Mouse (Mus musculus) large intestine, adult 2 months (tissue): ENCODE measurements around the gene Dot1l. TPM values are rescaled to one million over a fixed set of nuclear protein-coding genes. Genes with fewer than 3 reads are reported as not detected.

Experiments used
- polyA plus RNA-seq: library from polyadenylated mRNA; depleted of rRNA; stranded (reverse); fragments of >200 nt; gene quantifications from 2 replicates; pipeline ENCODE4 v1.2.3, GENCODE M21; 2012; rRNA removed

The Dot1l gene
- polyA plus RNA-seq, 1 experiment, result 20.0 TPM

Other genes with a start within 250 kb of the Dot1l start
- gene Atp8b3, start 216.1 kb upstream of the Dot1l start, polyA plus RNA-seq, result 0.03 TPM in 1 of 2 replicates, not detected in the other
- 35.4 and 42.4 TPM in 2 replicates for gene Rexo1, start 193.6 kb upstream of the Dot1l start, polyA plus RNA-seq
- gene Klf16, start 177.9 kb upstream of the Dot1l start, polyA plus RNA-seq, result 12.6 and 12.8 TPM in 2 replicates
- gene Abhd17a, start 164.9 kb upstream of the Dot1l start, polyA plus RNA-seq, result 214 and 233 TPM in 2 replicates
- gene Scamp4, start 152.3 kb upstream of the Dot1l start, polyA plus RNA-seq, result 129 and 145 TPM in 2 replicates
- 11.8 and 14.6 TPM in 2 replicates for gene Adat3, start 152.3 kb upstream of the Dot1l start, polyA plus RNA-seq
- gene Gm49322, start 149.2 kb upstream of the Dot1l start, polyA plus RNA-seq, result 3.5 and 3.7 TPM in 2 replicates
- gene Csnk1g2, start 132.4 kb upstream of the Dot1l start, polyA plus RNA-seq, result 184 and 212 TPM in 2 replicates
- 49.0 and 56.2 TPM in 2 replicates for gene Btbd2, start 98.1 kb upstream of the Dot1l start, polyA plus RNA-seq
- gene Mknk2, start 77.1 kb upstream of the Dot1l start, polyA plus RNA-seq, result 112 and 121 TPM in 2 replicates
- gene Mob3a, start 53.2 kb upstream of the Dot1l start, polyA plus RNA-seq, result 39.2 and 40.8 TPM in 2 replicates
- gene Izumo4, start 53.0 kb upstream of the Dot1l start, polyA plus RNA-seq, result 22.8 and 30.0 TPM in 2 replicates
- 75.1 and 109 TPM in 2 replicates for gene Ap3d1, start 12.9 kb upstream of the Dot1l start, polyA plus RNA-seq
- gene Sf3a2, start 43.0 kb downstream of the Dot1l start, polyA plus RNA-seq, result 26.8 and 30.3 TPM in 2 replicates
- 50.7 and 54.0 TPM in 2 replicates for gene Plekhj1, start 43.4 kb downstream of the Dot1l start, polyA plus RNA-seq
- gene Amh, start 50.0 kb downstream of the Dot1l start, polyA plus RNA-seq, result 0.63 and 0.96 TPM in 2 replicates
- not detected in 2 replicates for gene Jsrp1, start 58.3 kb downstream of the Dot1l start, polyA plus RNA-seq
- 980 and 1,000 TPM in 2 replicates for gene Oaz1, start 71.5 kb downstream of the Dot1l start, polyA plus RNA-seq
- gene Lingo3, start 88.8 kb downstream of the Dot1l start, polyA plus RNA-seq, result 0.04 and 0.05 TPM in 2 replicates
- 114 and 134 TPM in 2 replicates for gene Lsm7, start 100.0 kb downstream of the Dot1l start, polyA plus RNA-seq
- gene Sppl2b, start 100.1 kb downstream of the Dot1l start, polyA plus RNA-seq, result 48.4 and 72.7 TPM in 2 replicates
- gene Tmprss9, start 116.6 kb downstream of the Dot1l start, polyA plus RNA-seq, result 0.21 and 0.32 TPM in 2 replicates
- 199 and 214 TPM in 2 replicates for gene Timm13, start 145.8 kb downstream of the Dot1l start, polyA plus RNA-seq
- gene Lmnb2, start 163.0 kb downstream of the Dot1l start, polyA plus RNA-seq, result 26.1 and 34.1 TPM in 2 replicates
- 18.3 and 23.8 TPM in 2 replicates for gene Gadd45b, start 174.9 kb downstream of the Dot1l start, polyA plus RNA-seq